Mouse (Mus musculus) midbrain, embryonic 15.5 days (tissue): ENCODE results near the gene Grin2d. TPM values are rescaled to one million over a fixed set of nuclear protein-coding genes. Genes with fewer than 3 reads are reported as not detected.
A peak's percentile ranks its signal among the peaks of the same experiment; 100 is the strongest.

Experiments
- ATAC-seq: fragments of 200-750 bp; cut with Nextera tagmentation; replicated peaks from 2 replicates; pipeline ENCODE4 v1.8.0; 2017; ENCODE audit warnings: moderate TSS enrichment
- H3K27ac ChIP-seq: fragments of 300-500 bp; sonication (generic); 2 replicates; pipeline ENCODE4 v1.5.1; 2015; ENCODE audit warnings: mild to moderate bottlenecking, inconsistent platforms
- H3K27me3 ChIP-seq: fragments of 300-500 bp; sonication (generic); replicated peaks from 2 replicates; pipeline ENCODE4 v1.6.1; 2015; ENCODE audit warnings: inconsistent platforms
- H3K36me3 ChIP-seq: fragments of 300-500 bp; sonication (generic); replicated peaks from 2 replicates; pipeline ENCODE4 v1.6.1; 2015; ENCODE audit warnings: inconsistent platforms
- H3K4me1 ChIP-seq: fragments of 300-500 bp; sonication (generic); 2 replicates; pipeline ENCODE4 v1.6.1; 2015; ENCODE audit warnings: inconsistent platforms
- H3K4me2 ChIP-seq: fragments of 300-500 bp; sonication (generic); 2 replicates; pipeline ENCODE4 v1.6.1; 2015; ENCODE audit warnings: inconsistent platforms, mild to moderate bottlenecking, moderate library complexity
- H3K4me3 ChIP-seq: fragments of 300-500 bp; sonication (generic); 2 replicates; pipeline ENCODE4 v1.5.1; 2015; ENCODE audit warnings: mild to moderate bottlenecking, inconsistent platforms
- H3K9ac ChIP-seq: fragments of 300-500 bp; sonication (generic); 2 replicates; pipeline ENCODE4 v1.6.1; 2015; ENCODE audit warnings: mild to moderate bottlenecking, inconsistent platforms
- H3K9me3 ChIP-seq: fragments of 300-500 bp; sonication (generic); 2 replicates; pipeline ENCODE4 v1.6.1; 2016; ENCODE audit warnings: inconsistent platforms
- WGBS: fragments of 180-500 bp; shearing (Covaris S2); methylation state at CpG from one replicate; pipeline ENCODE4 v1.1.7; 2015; ENCODE audit warnings: mixed read lengths; 5-methylcytosine and 5-hydroxymethylcytosine counted together
- polyA plus RNA-seq: library from polyadenylated mRNA; unstranded; fragments of >200 nt; fragmentation: Nextera tagmentation; extraction: Ambion mirVana; gene quantifications from 2 replicates; pipeline ENCODE4 v1.2.1, GENCODE M21; 2015

Grin2d gene
- polyA plus RNA-seq, 1 experiment from 2014 or later, result 3.9 TPM

DNA sequence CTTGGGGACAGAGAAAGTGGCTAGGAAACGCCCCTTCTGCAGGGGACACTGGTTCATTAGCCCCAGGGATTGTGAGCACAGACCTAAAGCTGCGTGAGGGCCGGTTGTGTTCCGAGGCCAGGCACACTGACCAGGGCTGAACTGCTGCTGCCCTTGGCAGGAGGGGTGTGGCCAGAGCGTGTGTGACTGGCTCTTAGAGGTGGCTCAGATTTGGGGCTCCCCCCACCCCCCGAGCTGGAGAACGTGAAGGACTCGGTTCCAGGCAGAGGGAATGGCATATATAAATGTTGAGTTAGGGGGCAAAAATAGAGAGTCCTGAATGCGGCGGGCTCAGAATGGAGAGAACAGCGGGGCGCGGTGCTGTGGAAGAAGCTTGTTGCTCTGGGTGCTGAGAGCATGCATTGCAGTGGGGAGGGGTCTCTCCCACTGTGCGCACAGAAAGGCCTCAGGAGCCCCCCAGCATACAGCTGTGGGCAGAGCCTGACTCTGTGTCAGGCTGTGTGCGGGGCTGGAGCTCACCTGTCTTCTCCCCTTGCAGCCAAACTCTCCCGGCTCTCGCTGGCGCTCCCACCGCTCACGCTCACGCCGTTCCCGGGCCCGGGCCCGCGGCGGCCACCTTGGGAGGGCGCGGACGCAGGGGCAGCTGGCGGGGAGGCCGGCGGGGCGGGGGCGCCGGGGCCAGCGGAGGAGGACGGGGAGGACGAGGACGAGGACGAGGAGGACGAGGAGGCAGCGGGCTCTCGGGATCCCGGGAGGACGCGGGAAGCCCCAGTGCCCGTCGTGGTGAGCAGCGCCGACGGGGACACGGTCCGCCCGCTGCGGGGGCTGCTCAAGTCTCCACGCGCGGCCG, 80.3 kb downstream of the Grin2d start:
- H3K9me3 ChIP-seq, result no peaks in the 10 kb centered on the region
- peaks cover 31% of the 10 kb centered on the region for H3K4me1 ChIP-seq
- peaks cover 9% of the 10 kb centered on the region; the same call in 1 of the 2 replicates for H3K27me3 ChIP-seq
- H3K36me3 ChIP-seq, result peaks cover 38% of the 10 kb centered on the region
- no peak overlapping the region for H3K27ac ChIP-seq
- no peak for ATAC-seq
- peak overlapping the region; percentile 44 for H3K4me2 ChIP-seq
- 3% methylated on average over 59 of the region's 60 CpGs for WGBS
- H3K9ac ChIP-seq, result peak overlapping the region; percentile 16; the same call in 1 of the 2 replicates
- H3K4me3 ChIP-seq, result peak overlapping the region; percentile 6

DNA sequence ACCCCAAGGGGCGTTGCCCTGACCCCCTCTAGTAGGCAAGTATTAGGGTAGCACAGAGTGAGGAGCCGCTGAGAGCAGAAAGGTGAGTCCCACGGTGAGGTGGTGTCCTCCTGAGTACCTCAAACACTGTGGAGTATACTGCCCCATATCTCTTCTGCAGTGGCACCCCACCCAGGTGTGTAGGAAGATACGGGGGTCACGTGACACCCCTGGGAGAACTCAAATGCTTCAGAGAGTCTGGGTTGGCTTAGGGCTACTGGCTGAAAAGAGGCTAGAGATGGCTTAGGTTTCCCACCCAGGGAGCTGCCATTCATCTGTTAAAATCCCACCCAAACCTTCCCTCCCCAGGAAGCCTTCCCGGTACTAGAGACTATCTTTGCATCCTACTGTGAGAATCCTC, 81.2 kb downstream of the Grin2d start:
- Histone ChIP-seq H3K36me3 (peaks cover 39% of the 10 kb centered on the region), H3K4me2 (no peak overlapping the region), H3K27ac (no peak overlapping the region), H3K4me1 (peaks cover 31% of the 10 kb centered on the region), H3K9ac (peak overlapping the region; percentile 13; the same call in 1 of the 2 replicates), H3K4me3 (no peak overlapping the region), H3K9me3 (no peaks in the 10 kb centered on the region), H3K27me3 (peaks cover 9% of the 10 kb centered on the region; the same call in 1 of the 2 replicates)
- 46% methylated on average over 6 of the region's 6 CpGs for WGBS
- no peak for ATAC-seq

DNA sequence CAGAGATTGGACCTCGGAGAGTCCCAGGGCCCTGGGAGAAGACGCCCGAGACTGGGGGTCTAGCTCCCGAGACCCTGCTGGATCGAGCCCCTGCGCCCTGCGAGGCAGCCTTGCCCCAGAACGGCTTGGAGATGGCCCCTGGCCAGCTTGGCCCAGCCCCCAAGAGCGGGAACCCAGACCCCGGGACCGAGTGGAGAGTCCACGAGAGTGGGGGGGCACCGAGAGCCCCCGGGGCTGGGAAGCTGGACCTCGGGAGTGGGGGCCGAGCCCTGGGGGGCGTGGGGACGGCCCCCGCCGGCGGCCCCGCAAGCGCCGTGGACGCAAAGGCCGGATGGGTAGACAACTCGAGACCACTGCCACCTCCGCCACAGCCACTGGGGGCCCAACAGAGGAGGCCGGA, 83.2 kb downstream of the Grin2d start:
- no peak overlapping the region for H3K4me3 ChIP-seq
- H3K36me3 ChIP-seq, result peaks cover 53% of the 10 kb centered on the region
- no peak overlapping the region for H3K4me2 ChIP-seq
- H3K9me3 ChIP-seq, result no peaks in the 10 kb centered on the region
- no peak for ATAC-seq
- H3K27me3 ChIP-seq, result peaks cover 9% of the 10 kb centered on the region; the same call in 1 of the 2 replicates
- no peak overlapping the region for H3K9ac ChIP-seq
- H3K27ac ChIP-seq, result no peak overlapping the region
- H3K4me1 ChIP-seq, result peaks cover 21% of the 10 kb centered on the region
- 95% methylated on average over 29 of the region's 29 CpGs for WGBS

DNA sequence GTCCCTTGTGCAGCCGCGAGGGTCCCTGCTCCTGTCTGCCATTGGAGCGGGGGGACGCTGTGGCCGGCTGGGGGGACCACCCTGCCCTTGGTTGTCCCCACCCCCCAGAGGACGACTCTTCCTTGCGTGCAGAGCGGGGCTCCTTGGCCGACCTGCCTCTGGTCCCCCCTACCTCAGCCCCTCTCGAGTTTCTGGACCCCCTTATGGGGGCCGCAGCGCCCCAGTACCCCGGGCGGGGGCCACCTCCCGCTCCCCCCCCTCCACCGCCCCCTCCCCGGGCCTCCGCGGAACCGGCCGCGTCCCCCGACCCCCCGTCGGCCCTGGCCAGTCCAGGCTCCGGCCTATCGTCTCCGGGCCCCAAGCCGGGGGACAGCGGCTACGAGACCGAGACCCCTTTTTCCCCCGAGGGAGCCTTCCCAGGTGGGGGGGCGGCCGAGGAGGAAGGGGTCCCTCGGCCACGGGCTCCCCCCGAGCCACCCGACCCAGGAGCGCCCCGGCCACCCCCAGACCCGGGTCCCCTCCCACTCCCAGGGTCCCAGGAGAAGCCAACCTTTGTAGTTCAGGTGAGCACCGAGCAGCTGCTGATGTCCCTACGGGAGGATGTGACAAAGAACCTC, 84.1 kb downstream of the Grin2d start:
- H3K27me3 ChIP-seq, result peaks cover 9% of the 10 kb centered on the region; the same call in 1 of the 2 replicates
- no peak overlapping the region for H3K9ac ChIP-seq
- ATAC-seq, result no peak
- peaks cover 62% of the 10 kb centered on the region for H3K36me3 ChIP-seq
- 91% methylated on average over 44 of the region's 44 CpGs for WGBS
- no peak overlapping the region for H3K4me3 ChIP-seq
- peaks cover 21% of the 10 kb centered on the region for H3K4me1 ChIP-seq
- H3K9me3 ChIP-seq, result no peaks in the 10 kb centered on the region
- no peak overlapping the region for H3K27ac ChIP-seq
- no peak overlapping the region for H3K4me2 ChIP-seq

DNA sequence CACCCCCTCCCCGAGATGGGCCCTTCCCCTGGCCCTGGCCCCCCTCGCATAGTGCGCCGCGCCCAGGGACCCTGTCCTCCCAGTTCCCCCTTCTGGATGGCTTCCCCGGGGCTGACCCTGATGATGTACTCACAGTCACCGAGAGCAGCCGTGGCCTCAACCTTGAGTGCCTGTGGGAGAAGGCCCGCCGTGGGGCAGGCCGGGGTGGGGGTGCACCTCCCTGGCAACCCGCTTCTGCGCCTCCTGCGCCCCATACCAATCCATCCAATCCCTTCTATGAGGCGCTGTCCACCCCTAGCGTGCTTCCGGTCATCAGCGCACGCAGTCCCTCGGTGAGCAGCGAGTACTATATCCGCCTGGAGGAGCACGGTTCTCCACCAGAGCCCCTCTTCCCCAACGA, 84.9 kb downstream of the Grin2d start:
- no peaks in the 10 kb centered on the region for H3K9me3 ChIP-seq
- H3K4me2 ChIP-seq, result no peak overlapping the region
- WGBS, result 88% methylated on average over 24 of the region's 24 CpGs
- no peak for ATAC-seq
- H3K9ac ChIP-seq, result no peak overlapping the region
- H3K27me3 ChIP-seq, result peaks cover 9% of the 10 kb centered on the region; the same call in 1 of the 2 replicates
- peaks cover 69% of the 10 kb centered on the region for H3K36me3 ChIP-seq
- no peak overlapping the region for H3K27ac ChIP-seq
- H3K4me1 ChIP-seq, result peaks cover 20% of the 10 kb centered on the region
- no peak overlapping the region for H3K4me3 ChIP-seq

DNA sequence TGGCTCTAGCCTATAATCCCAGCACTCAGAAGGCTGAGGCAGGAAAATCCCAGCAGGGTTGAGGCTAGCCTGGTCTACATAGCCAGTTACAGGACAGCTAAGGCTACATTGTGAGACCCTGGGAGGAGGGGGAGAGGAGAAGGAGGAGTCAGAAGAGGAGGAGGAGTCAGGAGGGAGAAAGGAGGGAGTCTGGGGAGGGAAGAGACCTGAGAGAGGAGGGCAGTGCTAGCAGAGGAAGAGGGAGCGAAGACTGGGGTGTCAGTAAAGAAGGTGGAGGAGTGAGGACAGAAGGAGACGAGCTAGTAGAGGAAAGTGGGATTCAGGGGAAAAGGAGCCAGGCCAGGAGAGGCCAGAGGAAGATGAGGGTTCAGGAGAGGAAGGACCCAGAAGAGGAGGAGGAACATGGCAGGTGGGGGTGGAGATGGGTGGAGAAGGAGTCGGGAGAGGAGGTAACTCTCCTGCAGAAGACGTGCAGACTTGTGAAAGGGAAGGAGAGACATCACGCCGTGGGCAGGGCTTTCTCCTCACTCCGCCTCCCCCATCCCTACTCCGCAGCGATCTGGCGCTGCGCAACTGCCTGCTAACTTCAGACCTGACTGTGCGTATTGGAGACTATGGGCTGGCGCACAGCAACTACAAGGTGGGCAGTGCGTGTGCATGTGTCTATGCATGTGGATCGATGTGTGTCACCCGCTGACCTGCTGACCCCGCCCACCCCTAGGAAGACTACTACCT, 86.3 kb downstream of the Grin2d start:
- Histone ChIP-seq H3K36me3 (peaks cover 77% of the 10 kb centered on the region), H3K9ac (no peak overlapping the region), H3K27me3 (peaks cover 9% of the 10 kb centered on the region; the same call in 1 of the 2 replicates), H3K27ac (no peak overlapping the region), H3K4me3 (no peak overlapping the region), H3K4me1 (peaks cover 19% of the 10 kb centered on the region), H3K9me3 (no peaks in the 10 kb centered on the region), H3K4me2 (no peak overlapping the region)
- no peak for ATAC-seq
- WGBS, result 84% methylated on average over 17 of the region's 17 CpGs

DNA sequence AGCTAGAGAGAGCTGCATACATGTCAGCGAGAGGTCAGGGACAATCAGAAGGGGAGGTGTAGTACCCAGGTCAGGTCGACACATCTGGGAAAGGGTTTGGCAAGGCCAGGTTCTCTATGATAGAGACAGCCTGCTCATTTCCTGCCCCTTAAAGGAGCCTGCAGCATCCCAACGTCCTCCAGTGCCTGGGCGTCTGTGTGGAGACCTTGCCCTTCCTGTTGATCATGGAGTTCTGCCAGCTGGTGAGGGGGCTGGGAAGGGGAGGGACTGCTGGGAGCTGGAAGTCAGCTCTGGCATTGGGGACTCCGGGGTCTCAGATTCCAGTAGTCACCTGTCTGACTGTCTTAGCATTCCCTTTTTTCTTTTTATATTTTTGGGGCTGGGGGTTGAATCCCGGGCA, 87.5 kb downstream of the Grin2d start:
- H3K9me3 ChIP-seq, result no peaks in the 10 kb centered on the region
- no peak overlapping the region for H3K9ac ChIP-seq
- 88% methylated on average over 6 of the region's 6 CpGs for WGBS
- H3K27me3 ChIP-seq, result peaks cover 9% of the 10 kb centered on the region; the same call in 1 of the 2 replicates
- H3K4me3 ChIP-seq, result no peak overlapping the region
- no peak for ATAC-seq
- H3K27ac ChIP-seq, result no peak overlapping the region
- peaks cover 24% of the 10 kb centered on the region for H3K4me1 ChIP-seq
- H3K4me2 ChIP-seq, result no peak overlapping the region
- H3K36me3 ChIP-seq, result peaks cover 71% of the 10 kb centered on the region

DNA sequence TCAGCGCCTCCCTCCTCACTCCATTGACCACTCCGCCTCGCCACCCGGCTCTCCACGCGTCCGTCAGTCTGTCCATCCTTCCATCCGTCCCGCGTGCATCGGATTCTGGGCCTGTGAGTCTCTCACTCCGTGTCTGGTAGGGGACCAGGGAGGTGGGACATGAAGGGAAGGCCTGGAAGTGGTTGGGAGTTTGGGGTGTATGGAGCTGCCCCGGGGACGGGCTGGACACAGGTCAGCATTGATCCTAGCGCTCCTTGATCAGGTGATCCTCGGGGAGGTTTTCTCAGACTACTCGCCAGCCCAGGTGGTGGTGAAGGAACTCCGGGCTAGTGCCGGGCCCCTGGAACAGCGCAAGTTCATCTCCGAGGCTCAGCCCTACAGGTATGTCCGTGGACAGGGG, 90.5 kb downstream of the Grin2d start:
- Histone ChIP-seq H3K4me2 (peak overlapping the region; percentile 75; the same call in 1 of the 2 replicates), H3K9ac (no peak overlapping the region), H3K9me3 (no peaks in the 10 kb centered on the region), H3K4me3 (0 out of 2 replicates have a peak overlapping the region, but pooled peaks have one; percentile 96), H3K27me3 (no peaks in the 10 kb centered on the region), H3K27ac (no peak overlapping the region), H3K4me1 (peaks cover 35% of the 10 kb centered on the region), H3K36me3 (peaks cover 44% of the 10 kb centered on the region)
- 88% methylated on average over 22 of the region's 22 CpGs for WGBS
- no peak for ATAC-seq

DNA sequence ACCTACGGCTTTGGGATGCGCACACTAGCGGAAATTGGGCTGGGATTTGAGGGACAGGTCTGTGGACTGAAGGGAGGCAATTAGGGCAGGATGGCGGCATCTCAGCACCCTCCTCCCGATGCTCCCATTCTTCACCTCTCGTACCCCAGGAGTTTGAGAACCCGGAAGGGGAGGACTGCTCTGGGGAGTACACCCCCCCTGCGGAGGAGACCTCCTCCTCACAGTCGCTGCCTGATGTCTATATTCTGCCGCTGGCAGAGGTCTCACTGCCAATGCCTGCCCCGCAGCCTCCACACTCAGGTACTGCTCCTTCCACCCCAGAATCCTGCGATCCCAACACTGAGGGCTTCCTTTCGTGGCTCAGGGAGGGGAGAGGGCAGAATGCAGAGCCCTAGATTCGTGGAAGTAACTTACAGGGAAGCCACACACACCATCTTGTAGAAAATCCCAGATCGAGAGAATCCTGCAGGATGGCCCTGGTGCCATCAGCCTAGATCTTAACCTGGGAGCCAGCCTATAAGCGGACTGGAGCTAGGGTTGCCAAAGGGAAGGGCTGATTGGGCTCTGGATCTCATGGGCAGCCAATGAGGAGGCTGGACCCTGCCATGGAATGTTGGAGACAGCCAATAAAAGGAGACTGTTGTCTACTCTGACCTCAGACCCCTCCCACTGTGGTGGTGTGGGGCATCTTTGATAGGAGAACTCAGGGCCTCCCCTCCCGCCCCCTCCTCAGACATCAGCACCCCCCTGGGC, 91.3 kb downstream of the Grin2d start:
- no peaks in the 10 kb centered on the region for H3K9me3 ChIP-seq
- H3K27me3 ChIP-seq, result no peaks in the 10 kb centered on the region
- H3K4me2 ChIP-seq, result peak overlapping the region; percentile 75
- H3K4me1 ChIP-seq, result peaks cover 35% of the 10 kb centered on the region
- WGBS, result 12% methylated on average over 17 of the region's 17 CpGs
- H3K27ac ChIP-seq, result peak overlapping the region; percentile 95
- peaks cover 38% of the 10 kb centered on the region for H3K36me3 ChIP-seq
- H3K9ac ChIP-seq, result peak overlapping the region; percentile 84
- peak overlapping the region; percentile 96 for H3K4me3 ChIP-seq
- ATAC-seq, result peak; percentile 7; the same call in 1 of the 2 replicates

DNA sequence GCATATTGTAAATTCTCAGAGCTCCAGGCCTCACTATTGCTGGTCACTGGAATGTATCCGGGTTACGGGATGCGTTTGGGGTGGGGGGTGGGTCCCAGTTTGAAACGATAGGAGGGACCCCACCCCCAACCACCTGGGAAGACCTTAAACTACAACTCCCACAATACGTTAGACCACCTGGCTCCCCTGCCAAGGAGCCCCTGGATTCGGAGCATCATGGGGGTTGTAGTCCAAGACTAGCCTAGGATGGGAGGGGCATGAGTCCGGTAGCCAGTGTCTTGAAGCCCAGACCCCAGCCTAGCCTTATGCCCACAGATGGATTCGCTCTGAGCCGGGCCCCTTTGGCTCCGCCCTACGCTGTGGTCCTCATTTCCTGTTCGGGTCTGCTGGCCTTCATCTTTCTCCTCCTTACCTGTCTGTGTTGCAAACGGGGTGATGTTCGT, 92.0 kb downstream of the Grin2d start:
- Histone ChIP-seq H3K9me3 (no peaks in the 10 kb centered on the region), H3K27ac (peak overlapping the region; percentile 95), H3K9ac (peak overlapping the region; percentile 84), H3K4me3 (peak overlapping the region; percentile 96), H3K4me2 (peak overlapping the region; percentile 75), H3K36me3 (peaks cover 36% of the 10 kb centered on the region), H3K27me3 (no peaks in the 10 kb centered on the region), H3K4me1 (peaks cover 35% of the 10 kb centered on the region)
- peak; percentile 38 for ATAC-seq
- WGBS, result under 1% methylated on average over 14 of the region's 14 CpGs

DNA sequence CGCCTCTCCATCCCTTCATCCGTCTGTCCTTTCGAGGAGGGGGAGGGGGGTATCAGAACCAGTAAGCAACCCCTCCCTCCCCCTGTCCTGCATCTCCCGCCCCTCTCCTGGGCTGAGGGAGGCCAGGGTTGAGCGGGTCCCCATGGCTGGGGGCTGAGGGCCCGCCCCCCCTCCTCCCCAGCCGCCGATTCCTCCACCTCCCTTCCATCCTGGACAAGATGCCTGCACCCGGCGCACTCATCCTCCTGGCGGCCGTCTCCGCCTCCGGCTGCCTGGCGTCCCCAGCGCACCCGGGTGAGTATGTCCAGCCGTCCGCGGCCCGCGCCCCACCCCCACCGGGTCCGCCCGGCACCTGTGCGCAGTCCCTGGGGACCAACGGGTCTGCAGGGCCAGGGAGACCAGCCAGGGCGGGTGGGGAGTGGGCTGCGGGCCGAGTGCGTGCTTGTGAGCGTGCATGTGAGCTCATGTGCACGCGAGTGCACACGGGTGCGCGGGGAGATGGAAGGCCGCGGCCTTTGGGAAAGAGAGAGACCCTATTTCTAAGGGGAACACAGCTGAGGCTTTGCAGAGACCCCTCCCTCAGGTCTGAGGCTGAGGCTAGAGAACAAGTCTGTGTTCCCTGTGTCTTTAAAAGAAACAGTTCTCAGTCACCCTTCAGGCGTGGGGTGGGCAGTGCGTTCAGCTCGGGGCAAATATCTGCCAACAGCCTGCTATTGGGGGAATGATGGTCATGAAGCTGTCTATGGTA, 92.6 kb downstream of the Grin2d start:
- Histone ChIP-seq H3K4me1 (peaks cover 35% of the 10 kb centered on the region), H3K27ac (peak overlapping the region; percentile 95), H3K4me3 (peak overlapping the region; percentile 96), H3K36me3 (peaks cover 30% of the 10 kb centered on the region), H3K4me2 (peak overlapping the region; percentile 75), H3K9ac (peak overlapping the region; percentile 84), H3K27me3 (no peaks in the 10 kb centered on the region), H3K9me3 (no peaks in the 10 kb centered on the region)
- ATAC-seq, result peak; percentile 43
- WGBS, result under 1% methylated on average over 36 of the region's 42 CpGs
